Mouse (Mus musculus): Measurements from ENCODE around the gene Gabbr1. TPM values are rescaled to one million over a fixed set of nuclear protein-coding genes. Genes with fewer than 3 reads are reported as not detected.

The Gabbr1 gene
- polyA plus RNA-seq, 1 experiment from 2014 or later: 0.51 TPM

- Histone ChIP-seq H3K9me3 (replicated peaks) (no peaks in the 10 kb centered on the region), H3K36me3 (no peaks in the 10 kb centered on the region), H3K4me1 (replicated peaks) (peaks cover 15% of the 10 kb centered on the region), H3K9ac (peak overlapping the region; percentile 56), H3K4me2 (peak overlapping the region; percentile 76), H3K27me3 (peaks cover 79% of the 10 kb centered on the region), H3K4me3 (replicated peaks) (peak overlapping the region; percentile 61), H3K27ac (no peak overlapping the region)
- peak; percentile 61 for ATAC-seq (ENCODE audit: low read depth)
- 1% methylated on average over 39 of the region's 58 CpGs for WGBS (ENCODE audit: insufficient replicate concordance)
- DNase-seq: no peak
Measured at GRCm38 (mm10) chr17:37046312-37047112, 746 bp downstream of the Gabbr1 start.

- Histone ChIP-seq H3K4me3 (replicated peaks) (no peak overlapping the region), H3K4me1 (replicated peaks) (peaks cover 15% of the 10 kb centered on the region), H3K9ac (no peak overlapping the region), H3K9me3 (replicated peaks) (no peaks in the 10 kb centered on the region), H3K36me3 (no peaks in the 10 kb centered on the region), H3K27ac (no peak overlapping the region), H3K4me2 (peak overlapping the region; percentile 76; the same call in 1 of the 2 replicates), H3K27me3 (peaks cover 83% of the 10 kb centered on the region)
- 25% methylated on average over 19 of the region's 19 CpGs for WGBS (ENCODE audit: insufficient replicate concordance)
- no peak for DNase-seq
- no peak for ATAC-seq (ENCODE audit: low read depth)
Measured at GRCm38 (mm10) chr17:37047332-37047976, 1.7 kb downstream of the Gabbr1 start.

- DNase-seq (no peak), ATAC-seq (ENCODE audit: low read depth) (no peak)
- Histone ChIP-seq H3K27ac (no peak overlapping the region), H3K36me3 (no peaks in the 10 kb centered on the region), H3K4me1 (replicated peaks) (peaks cover 15% of the 10 kb centered on the region), H3K4me2 (no peak overlapping the region), H3K4me3 (replicated peaks) (no peak overlapping the region), H3K9me3 (replicated peaks) (no peaks in the 10 kb centered on the region), H3K9ac (no peak overlapping the region), H3K27me3 (peaks cover 84% of the 10 kb centered on the region)
- 22% methylated on average over 3 of the region's 3 CpGs for WGBS (ENCODE audit: insufficient replicate concordance)
Measured at GRCm38 (mm10) chr17:37047981-37048380, 2.2 kb downstream of the Gabbr1 start.

- 39% methylated on average over 7 of the region's 7 CpGs for WGBS (ENCODE audit: insufficient replicate concordance)
- Histone ChIP-seq H3K9ac (no peak overlapping the region), H3K36me3 (no peaks in the 10 kb centered on the region), H3K27ac (no peak overlapping the region), H3K4me2 (no peak overlapping the region), H3K9me3 (replicated peaks) (no peaks in the 10 kb centered on the region), H3K27me3 (peaks cover 84% of the 10 kb centered on the region), H3K4me3 (replicated peaks) (no peak overlapping the region), H3K4me1 (replicated peaks) (peaks cover 15% of the 10 kb centered on the region)
- DNase-seq (no peak), ATAC-seq (ENCODE audit: low read depth) (no peak)
Measured at GRCm38 (mm10) chr17:37048383-37048782, 2.6 kb downstream of the Gabbr1 start.

- WGBS (ENCODE audit: insufficient replicate concordance): 5% methylated on average over 39 of the region's 39 CpGs
- Histone ChIP-seq H3K36me3 (no peaks in the 10 kb centered on the region), H3K4me2 (peak overlapping the region; percentile 58), H3K9me3 (replicated peaks) (no peaks in the 10 kb centered on the region), H3K27me3 (peaks cover 73% of the 10 kb centered on the region), H3K27ac (no peak overlapping the region), H3K9ac (no peak overlapping the region), H3K4me3 (replicated peaks) (peak overlapping the region; percentile 46), H3K4me1 (replicated peaks) (peaks cover 15% of the 10 kb centered on the region)
- ATAC-seq (ENCODE audit: low read depth) (no peak), DNase-seq (no peak)
Measured at GRCm38 (mm10) chr17:37049570-37050310, 4.0 kb downstream of the Gabbr1 start.

- Histone ChIP-seq H3K27me3 (peaks cover 67% of the 10 kb centered on the region), H3K9me3 (replicated peaks) (no peaks in the 10 kb centered on the region), H3K9ac (no peak overlapping the region; the same call in 1 of the 2 replicates), H3K27ac (no peak overlapping the region), H3K4me2 (peak overlapping the region; percentile 58), H3K4me3 (replicated peaks) (peak overlapping the region; percentile 46), H3K4me1 (replicated peaks) (peaks cover 15% of the 10 kb centered on the region), H3K36me3 (no peaks in the 10 kb centered on the region)
- ATAC-seq (ENCODE audit: low read depth) (0 out of 2 replicates have a peak, but pooled peaks have one; percentile 15), DNase-seq (no peak)
- WGBS (ENCODE audit: insufficient replicate concordance): 1% methylated on average over 22 of the region's 22 CpGs
Measured at GRCm38 (mm10) chr17:37050399-37050798, 4.6 kb downstream of the Gabbr1 start.

- 7% methylated on average over 27 of the region's 27 CpGs for WGBS (ENCODE audit: insufficient replicate concordance)
- peaks cover 15% of the 10 kb centered on the region for H3K4me1 ChIP-seq (replicated peaks)
- no peak for DNase-seq
- H3K4me2 ChIP-seq: peak overlapping the region; percentile 58
- ATAC-seq (ENCODE audit: low read depth): no peak
- no peaks in the 10 kb centered on the region for H3K9me3 ChIP-seq (replicated peaks)
- no peak overlapping the region; the same call in 1 of the 2 replicates for H3K9ac ChIP-seq
- H3K4me3 ChIP-seq (replicated peaks): peak overlapping the region; percentile 46
- H3K36me3 ChIP-seq: no peaks in the 10 kb centered on the region
- H3K27me3 ChIP-seq: peaks cover 62% of the 10 kb centered on the region
- H3K27ac ChIP-seq: no peak overlapping the region
Measured at GRCm38 (mm10) chr17:37050876-37051275, 5.1 kb downstream of the Gabbr1 start.

GRCm38 (mm10) chr17:37051745-37052144, 6.0 kb downstream of the Gabbr1 start:
- no peak for DNase-seq
- Histone ChIP-seq H3K4me3 (replicated peaks) (no peak overlapping the region), H3K36me3 (no peaks in the 10 kb centered on the region), H3K27me3 (peaks cover 53% of the 10 kb centered on the region), H3K4me2 (no peak overlapping the region), H3K27ac (no peak overlapping the region), H3K9ac (no peak overlapping the region), H3K9me3 (replicated peaks) (no peaks in the 10 kb centered on the region), H3K4me1 (replicated peaks) (peaks cover 9% of the 10 kb centered on the region)
- ATAC-seq (ENCODE audit: low read depth): no peak
- 31% methylated on average over 4 of the region's 4 CpGs for WGBS (ENCODE audit: insufficient replicate concordance)

- Histone ChIP-seq H3K9me3 (replicated peaks) (no peaks in the 10 kb centered on the region), H3K4me2 (no peak overlapping the region), H3K4me1 (replicated peaks) (no peaks in the 10 kb centered on the region), H3K36me3 (no peaks in the 10 kb centered on the region), H3K9ac (no peak overlapping the region), H3K27ac (no peak overlapping the region), H3K27me3 (peaks cover 3% of the 10 kb centered on the region), H3K4me3 (replicated peaks) (no peak overlapping the region)
- WGBS (ENCODE audit: insufficient replicate concordance): 75% methylated on average over 6 of the region's 6 CpGs
- ATAC-seq (ENCODE audit: low read depth) (no peak), DNase-seq (no peak)
Measured at GRCm38 (mm10) chr17:37056957-37057356, 11.2 kb downstream of the Gabbr1 start.

- no peak overlapping the region for H3K27ac ChIP-seq
- 59% methylated on average over 3 of the region's 3 CpGs for WGBS (ENCODE audit: insufficient replicate concordance)
- DNase-seq: no peak
- H3K9me3 ChIP-seq (replicated peaks): no peaks in the 10 kb centered on the region
- no peak for ATAC-seq (ENCODE audit: low read depth)
- H3K9ac ChIP-seq: no peak overlapping the region
- no peaks in the 10 kb centered on the region for H3K4me1 ChIP-seq (replicated peaks)
- no peak overlapping the region for H3K4me3 ChIP-seq (replicated peaks)
- no peaks in the 10 kb centered on the region for H3K27me3 ChIP-seq
- no peaks in the 10 kb centered on the region for H3K36me3 ChIP-seq
- no peak overlapping the region for H3K4me2 ChIP-seq
Measured at GRCm38 (mm10) chr17:37061435-37061834, 15.7 kb downstream of the Gabbr1 start.

GRCm38 (mm10) chr17:37062101-37062641, 16.4 kb downstream of the Gabbr1 start:
- no peaks in the 10 kb centered on the region for H3K9me3 ChIP-seq (replicated peaks)
- H3K4me3 ChIP-seq (replicated peaks): no peak overlapping the region
- no peaks in the 10 kb centered on the region for H3K4me1 ChIP-seq (replicated peaks)
- H3K9ac ChIP-seq: no peak overlapping the region
- H3K36me3 ChIP-seq: no peaks in the 10 kb centered on the region
- no peaks in the 10 kb centered on the region for H3K27me3 ChIP-seq
- DNase-seq (no peak), ATAC-seq (ENCODE audit: low read depth) (no peak)
- 72% methylated on average over 10 of the region's 10 CpGs for WGBS (ENCODE audit: insufficient replicate concordance)
- H3K4me2 ChIP-seq: no peak overlapping the region
- H3K27ac ChIP-seq: no peak overlapping the region
